Mouse (Mus musculus) adrenal gland, adult 18-20 months (tissue): ENCODE measurements around the gene Rbm42. TPM values are rescaled to one million over a fixed set of nuclear protein-coding genes. Genes with fewer than 3 reads are reported as not detected.

Source experiments
- DNase-seq, 2 experiments: peaks; one replicate each; pipeline ENCODE4 v3.0.0; 2021 to 2022; ENCODE audit warnings: low spot score in 2 of 2
- total RNA-seq, 2 experiments: library from RNA; stranded (reverse); gene quantifications; 1 replicate in 1 of 2; 2 replicates in 1 of 2; pipeline ENCODE4 v1.2.3; 2021

Rbm42 gene
- total RNA-seq, 2 experiments from 2014 or later, result 84.9 to 86.7 TPM

- DNase-seq, result no peak
Observed at GRCm38 (mm10) chr7:30619202-30619601, 30.9 kb downstream of the Rbm42 start.

GRCm38 (mm10) chr7:30618658-30619057 lies 31.5 kb downstream of the Rbm42 start:
- DNase-seq, result no peak

- DNase-seq, result no peak
Observed at GRCm38 (mm10) chr7:30615049-30615760, 34.9 kb downstream of the Rbm42 start.

- no peak for DNase-seq
Observed at GRCm38 (mm10) chr7:30614454-30614853, 35.7 kb downstream of the Rbm42 start.

- DNase-seq, result peak; percentile 58 to 67
Observed at GRCm38 (mm10) chr7:30613529-30614112, 36.5 kb downstream of the Rbm42 start.

- DNase-seq, result no peak
Observed at GRCm38 (mm10) chr7:30612654-30613402, 37.3 kb downstream of the Rbm42 start, which contains the start of gene Upk1a. Upk1a (minus strand) TSS chr7:30612847.

- DNase-seq, result no peak
Observed at GRCm38 (mm10) chr7:30610043-30610442, 40.1 kb downstream of the Rbm42 start.

GRCm38 (mm10) chr7:30608476-30608875 lies 41.6 kb downstream of the Rbm42 start:
- no peak for DNase-seq

- DNase-seq, result peak in 1 of 2 experiments; percentile 56
Observed at GRCm38 (mm10) chr7:30607706-30608309, 42.3 kb downstream of the Rbm42 start.

GRCm38 (mm10) chr7:30604944-30605343 lies 45.2 kb downstream of the Rbm42 start:
- DNase-seq, result no peak

- no peak for DNase-seq
Observed at GRCm38 (mm10) chr7:30604424-30604823, 45.7 kb downstream of the Rbm42 start.

GRCm38 (mm10) chr7:30602583-30602982 lies 47.5 kb downstream of the Rbm42 start:
- DNase-seq, result no peak

- DNase-seq, result no peak
Observed at GRCm38 (mm10) chr7:30600651-30601050, 49.5 kb downstream of the Rbm42 start.

GRCm38 (mm10) chr7:30599933-30600353 lies 50.2 kb downstream of the Rbm42 start:
- peak; percentile 78 to 82 for DNase-seq

GRCm38 (mm10) chr7:30598786-30599185 lies 51.3 kb downstream of the Rbm42 start, which contains the start of gene Zbtb32:
Zbtb32 (minus strand) TSS chr7:30598909.
- DNase-seq, result no peak

GRCm38 (mm10) chr7:30596811-30597210 lies 53.3 kb downstream of the Rbm42 start:
- no peak for DNase-seq

GRCm38 (mm10) chr7:30596093-30596492 lies 54.0 kb downstream of the Rbm42 start:
- no peak for DNase-seq

- DNase-seq, result no peak
Observed at GRCm38 (mm10) chr7:30594510-30595024, 55.5 kb downstream of the Rbm42 start.

GRCm38 (mm10) chr7:30593579-30594509 lies 56.3 kb downstream of the Rbm42 start:
- DNase-seq, result no peak

- DNase-seq, result no peak
Observed at GRCm38 (mm10) chr7:30592772-30593423, 57.2 kb downstream of the Rbm42 start.
